Mouse (Mus musculus) midbrain, embryonic 14.5 days (tissue): ENCODE data around the gene Surf4. TPM values are rescaled to one million over a fixed set of nuclear protein-coding genes. Genes with fewer than 3 reads are reported as not detected.

Experiments used
- ATAC-seq: fragments of 200-750 bp; cut with Nextera tagmentation; 2 replicates; pipeline ENCODE4 v1.8.0; 2017; ENCODE audit warnings: moderate number of reproducible peaks, moderate library complexity; ENCODE audit not compliant: low FRiP score, low TSS enrichment
- DNase-seq: peaks from one replicate; pipeline ENCODE4 v3.0.0-alpha.2; 2015
- H3K27ac ChIP-seq: fragments of 300-500 bp; sonication (generic); replicated peaks from 2 replicates; pipeline ENCODE4 v1.5.1; 2014; ENCODE audit warnings: mild to moderate bottlenecking, low read depth, low read length, moderate library complexity
- H3K27me3 ChIP-seq: fragments of 300-500 bp; sonication (generic); 2 replicates; pipeline ENCODE4 v1.6.1; 2014; ENCODE audit warnings: low read length, control low read depth, mixed read lengths; ENCODE audit not compliant: control insufficient read depth, insufficient read depth
- H3K36me3 ChIP-seq: fragments of 300-500 bp; sonication (generic); 2 replicates; pipeline ENCODE4 v1.6.1; 2014; ENCODE audit warnings: low read length, control low read depth; ENCODE audit not compliant: control insufficient read depth, insufficient read depth
- H3K4me1 ChIP-seq: fragments of 300-500 bp; sonication (generic); 2 replicates; pipeline ENCODE4 v1.6.1; 2014; ENCODE audit warnings: mild to moderate bottlenecking, antibody characterized with exemption, low read length, control low read depth; ENCODE audit not compliant: control insufficient read depth, insufficient read depth
- H3K4me2 ChIP-seq: fragments of 300-500 bp; sonication (generic); 2 replicates; pipeline ENCODE4 v1.6.1; 2014; ENCODE audit warnings: mild to moderate bottlenecking, low read length, moderate library complexity
- H3K4me3 ChIP-seq: fragments of 300-500 bp; sonication (generic); replicated peaks from 2 replicates; pipeline ENCODE4 v1.5.1; 2014; ENCODE audit warnings: low read depth, low read length
- H3K9ac ChIP-seq: fragments of 300-500 bp; sonication (generic); replicated peaks from 2 replicates; pipeline ENCODE4 v1.6.1; 2014; ENCODE audit warnings: mild to moderate bottlenecking, low read length, moderate library complexity
- H3K9me3 ChIP-seq: fragments of 300-500 bp; sonication (generic); 2 replicates; pipeline ENCODE4 v1.6.1; 2016; ENCODE audit warnings: low read length, control low read depth, mixed read lengths; ENCODE audit not compliant: control insufficient read depth
- WGBS: fragments of 180-500 bp; shearing (Covaris S2); extraction: QIAGEN DNeasy Blood & Tissue Kit; methylation state at CpG from one replicate; pipeline ENCODE4 v1.1.7; 2014; 5-methylcytosine and 5-hydroxymethylcytosine counted together
- polyA plus RNA-seq: library from polyadenylated mRNA; unstranded; fragments of >200 nt; fragmentation: Nextera tagmentation; extraction: Ambion mirVana; gene quantifications from 2 replicates; pipeline ENCODE4 v1.2.1, GENCODE M21; 2014

Gene Surf4
- polyA plus RNA-seq, result 84.6 and 98.5 TPM in 2 replicates

DNA sequence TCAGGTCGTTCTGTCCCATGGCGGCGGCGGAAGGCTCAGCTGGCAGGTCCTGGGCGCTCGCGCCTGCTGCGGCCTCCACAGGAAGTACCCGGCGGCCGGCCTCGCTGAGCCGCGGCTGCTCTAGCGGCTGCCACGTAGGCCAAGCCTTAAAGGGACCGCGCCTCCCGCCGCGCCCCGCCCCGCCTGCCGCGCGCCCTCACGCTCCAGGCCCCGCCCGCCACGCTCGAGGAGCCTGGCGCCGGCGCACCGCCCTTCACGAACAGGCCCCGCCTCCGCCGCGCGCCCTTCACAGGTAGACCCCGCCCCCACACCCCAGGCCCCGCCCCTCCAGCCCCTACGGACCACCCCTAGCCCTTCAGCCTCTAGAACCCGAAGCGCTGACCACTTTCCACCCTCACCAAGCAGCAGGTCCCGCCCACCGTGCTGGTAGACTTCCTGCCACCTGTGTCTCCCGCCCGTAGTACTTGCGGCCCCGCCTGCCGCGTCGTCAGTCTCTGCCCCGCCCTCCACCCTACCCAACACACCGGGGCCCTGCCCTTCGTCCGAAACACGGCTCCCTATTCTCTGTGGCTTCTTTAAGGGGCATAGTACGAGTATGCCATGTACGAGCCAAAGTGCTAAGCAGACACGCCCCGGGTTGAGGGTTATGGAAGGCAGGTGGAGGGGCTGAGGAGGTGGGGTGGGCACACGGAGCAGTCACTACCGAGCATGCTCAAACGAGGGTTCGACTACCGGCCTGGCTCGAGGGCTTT, at the start of gene Surf4, which contains the start of gene Stkld1:
TSS of gene Surf4 (minus strand) at position 625 of the 752 bp plus-strand sequence.
TSS of gene Stkld1 (plus strand) at position 744 of the 752 bp plus-strand sequence.
- H3K36me3 ChIP-seq, result peaks cover 24% of the 10 kb centered on the region
- no peaks in the 10 kb centered on the region for H3K9me3 ChIP-seq
- H3K4me1 ChIP-seq, result peaks cover 17% of the 10 kb centered on the region
- H3K4me3 ChIP-seq, result peak within 1 kb of the TSS; percentile 91
- WGBS, result 1% methylated on average over 65 of the region's 70 CpGs
- DNase-seq (peak; percentile 97), ATAC-seq (peak; percentile 94)
- H3K27ac ChIP-seq, result peak within 1 kb of the TSS; percentile 78
- H3K4me2 ChIP-seq, result peak within 1 kb of the TSS; percentile 94
- peak within 1 kb of the TSS; percentile 98 for H3K9ac ChIP-seq
- H3K27me3 ChIP-seq, result no peaks in the 10 kb centered on the region

GRCm38 (mm10) chr2:26980361-26980760, 46.6 kb upstream of the Surf4 start:
- no peak overlapping the region for H3K4me2 ChIP-seq
- ATAC-seq (no peak), DNase-seq (no peak)
- no peak overlapping the region for H3K4me3 ChIP-seq
- no peaks in the 10 kb centered on the region for H3K4me1 ChIP-seq
- H3K36me3 ChIP-seq, result no peaks in the 10 kb centered on the region
- H3K27me3 ChIP-seq, result no peaks in the 10 kb centered on the region
- H3K9ac ChIP-seq, result no peak overlapping the region
- no peaks in the 10 kb centered on the region for H3K9me3 ChIP-seq
- WGBS, result 78% methylated on average over 1 of the region's 1 CpGs
- H3K27ac ChIP-seq, result no peak overlapping the region

DNA sequence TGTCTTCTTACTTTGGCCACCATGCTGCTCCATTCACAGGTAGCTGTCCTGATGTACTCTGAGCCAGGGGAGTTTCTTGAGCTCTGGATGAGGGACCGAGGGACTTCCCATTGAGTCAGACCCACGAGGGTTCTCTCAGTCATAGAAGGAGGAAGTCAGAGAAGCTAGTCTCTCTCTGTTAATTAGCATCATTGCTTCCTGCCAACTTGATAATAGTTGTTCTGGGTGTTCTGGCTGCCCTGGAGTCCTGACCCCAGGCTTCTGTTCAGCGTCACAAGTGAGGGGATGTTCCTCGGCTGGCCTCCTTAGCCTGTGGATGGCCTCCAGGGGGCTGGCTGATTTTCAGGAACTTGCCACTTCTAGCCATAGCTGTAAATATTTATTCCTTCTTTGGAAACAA, 40.2 kb upstream of the Surf4 start:
- H3K4me2 ChIP-seq, result no peak overlapping the region
- 76% methylated on average over 4 of the region's 4 CpGs for WGBS
- no peak overlapping the region for H3K27ac ChIP-seq
- H3K9ac ChIP-seq, result no peak overlapping the region
- H3K4me3 ChIP-seq, result no peak overlapping the region
- no peaks in the 10 kb centered on the region for H3K4me1 ChIP-seq
- no peaks in the 10 kb centered on the region for H3K9me3 ChIP-seq
- H3K36me3 ChIP-seq, result no peaks in the 10 kb centered on the region
- DNase-seq (no peak), ATAC-seq (no peak)
- H3K27me3 ChIP-seq, result no peaks in the 10 kb centered on the region

- no peak for DNase-seq
- Histone ChIP-seq H3K27me3 (no peaks in the 10 kb centered on the region), H3K9me3 (no peaks in the 10 kb centered on the region), H3K36me3 (no peaks in the 10 kb centered on the region), H3K4me2 (no peak within 1 kb of the TSS), H3K27ac (no peak within 1 kb of the TSS), H3K9ac (no peak within 1 kb of the TSS), H3K4me3 (no peak within 1 kb of the TSS), H3K4me1 (no peaks in the 10 kb centered on the region)
- WGBS, result 81% methylated on average over 3 of the region's 3 CpGs
- no peak for ATAC-seq
Observed at GRCm38 (mm10) chr2:26973116-26973515, 39.4 kb upstream of the Surf4 start, which contains the start of gene Adamts13. Gene Adamts13 (plus strand): TSS chr2:26973416.

DNA sequence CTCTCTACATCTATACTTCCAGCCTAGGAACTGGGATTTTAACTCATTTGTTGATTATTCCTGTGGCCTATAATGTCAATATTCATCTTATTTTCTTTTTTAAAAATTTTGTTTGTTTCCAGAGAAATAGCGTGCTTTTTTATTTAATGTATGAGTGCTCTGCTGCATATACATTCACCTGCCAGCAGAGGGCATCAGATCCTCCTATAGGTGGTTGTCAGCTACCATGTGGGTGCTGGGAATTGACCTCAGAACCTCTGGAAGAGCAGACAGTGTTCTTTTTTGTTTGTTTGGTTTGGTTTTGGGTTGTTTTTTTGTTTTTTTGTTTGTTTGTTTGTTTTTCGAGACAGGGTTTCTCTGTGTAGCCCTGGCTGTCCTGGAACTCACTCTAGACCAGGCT, 33.5 kb upstream of the Surf4 start:
- no peaks in the 10 kb centered on the region for H3K9me3 ChIP-seq
- H3K4me1 ChIP-seq, result peaks cover 11% of the 10 kb centered on the region
- H3K27ac ChIP-seq, result no peak overlapping the region
- no peaks in the 10 kb centered on the region; the same call in 1 of the 2 replicates for H3K36me3 ChIP-seq
- WGBS, result 78% methylated on average over 2 of the region's 2 CpGs
- H3K9ac ChIP-seq, result no peak overlapping the region
- H3K27me3 ChIP-seq, result no peaks in the 10 kb centered on the region
- no peak overlapping the region for H3K4me2 ChIP-seq
- no peak overlapping the region for H3K4me3 ChIP-seq
- no peak for DNase-seq
- ATAC-seq, result no peak

GRCm38 (mm10) chr2:26964724-26965370, 31.1 kb upstream of the Surf4 start:
- Histone ChIP-seq H3K36me3 (peaks cover 18% of the 10 kb centered on the region), H3K4me3 (peak overlapping the region; percentile 76), H3K4me1 (peaks cover 11% of the 10 kb centered on the region), H3K27me3 (no peaks in the 10 kb centered on the region), H3K4me2 (peak overlapping the region; percentile 88), H3K27ac (peak overlapping the region; percentile 98), H3K9ac (peak overlapping the region; percentile 80), H3K9me3 (no peaks in the 10 kb centered on the region)
- ATAC-seq, result peak; percentile 46
- DNase-seq, result no peak
- 16% methylated on average over 14 of the region's 14 CpGs for WGBS

- no peaks in the 10 kb centered on the region for H3K27me3 ChIP-seq
Observed at GRCm38 (mm10) chr2:26963923-26964723, 30.4 kb upstream of the Surf4 start, which contains the start of gene Rexo4. Gene Rexo4 (minus strand): TSS chr2:26964386.

DNA sequence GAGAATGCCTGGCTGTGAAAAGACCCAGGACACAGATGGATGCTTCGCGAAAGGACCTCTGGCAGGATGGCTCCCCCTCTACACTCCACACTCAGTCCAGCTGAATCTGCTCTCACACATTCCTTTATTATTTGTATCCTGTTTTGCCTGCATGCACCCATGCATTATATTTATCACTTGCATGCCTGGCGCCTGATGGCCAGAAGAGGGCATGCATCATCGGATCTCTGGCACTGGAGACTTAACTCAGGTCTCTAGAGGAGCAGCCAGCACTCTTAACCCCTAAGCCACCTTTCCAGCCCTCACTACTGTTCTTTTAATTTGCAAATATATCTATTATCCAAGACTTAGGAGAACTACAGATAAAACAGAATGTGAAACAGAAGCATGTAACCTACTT, 27.0 kb upstream of the Surf4 start:
- Histone ChIP-seq H3K27me3 (no peaks in the 10 kb centered on the region), H3K4me1 (peaks cover 11% of the 10 kb centered on the region), H3K9me3 (no peaks in the 10 kb centered on the region), H3K4me3 (no peak overlapping the region), H3K9ac (no peak overlapping the region), H3K27ac (no peak overlapping the region), H3K36me3 (peaks cover 51% of the 10 kb centered on the region), H3K4me2 (no peak overlapping the region)
- WGBS, result 76% methylated on average over 4 of the region's 4 CpGs
- peak; percentile 21 for DNase-seq
- no peak for ATAC-seq

More at GRCm38 (mm10) chr2:26963923-26964723, 30.4 kb upstream of the Surf4 start, which contains the start of gene Rexo4:
- Histone ChIP-seq H3K27ac (peak within 1 kb of the TSS; percentile 98), H3K4me3 (peak within 1 kb of the TSS; percentile 76), H3K9ac (peak within 1 kb of the TSS; percentile 80), H3K4me2 (peak within 1 kb of the TSS; percentile 88), H3K4me1 (peaks cover 11% of the 10 kb centered on the region), H3K9me3 (no peaks in the 10 kb centered on the region), H3K36me3 (peaks cover 23% of the 10 kb centered on the region)
- ATAC-seq, result peak; percentile 94
- under 1% methylated on average over 50 of the region's 50 CpGs for WGBS
- peak; percentile 98 for DNase-seq
